Mouse (Mus musculus) stomach, postnatal 0 days (tissue): ENCODE data around the gene Lrrc49. TPM values are rescaled to one million over a fixed set of nuclear protein-coding genes. Genes with fewer than 3 reads are reported as not detected.

Experiments
- ATAC-seq: fragments of 200-750 bp; cut with Nextera tagmentation; 2 replicates; pipeline ENCODE4 v1.8.0; 2017; ENCODE audit not compliant: low FRiP score, low TSS enrichment
- DNase-seq: peaks from one replicate; pipeline ENCODE4 v3.0.0-alpha.2; 2016; ENCODE audit warnings: low spot score
- H3K27ac ChIP-seq: fragments of 300-500 bp; sonication (generic); replicated peaks from 2 replicates; pipeline ENCODE4 v1.5.1; 2014; ENCODE audit warnings: mild to moderate bottlenecking, control low read depth
- H3K27me3 ChIP-seq: fragments of 300-500 bp; sonication (generic); 2 replicates; pipeline ENCODE4 v1.6.1; 2014; ENCODE audit warnings: low read length; ENCODE audit not compliant: control insufficient read depth, insufficient read depth
- H3K36me3 ChIP-seq: fragments of 300-500 bp; sonication (generic); 2 replicates; pipeline ENCODE4 v1.6.1; 2014; ENCODE audit warnings: low read length, mixed read lengths; ENCODE audit not compliant: control insufficient read depth, insufficient read depth
- H3K4me1 ChIP-seq: fragments of 300-500 bp; sonication (generic); replicated peaks from 2 replicates; pipeline ENCODE4 v1.6.1; 2014; ENCODE audit warnings: antibody characterized with exemption; ENCODE audit not compliant: control insufficient read depth, insufficient read depth
- H3K4me2 ChIP-seq: fragments of 300-500 bp; sonication (generic); replicated peaks from 2 replicates; pipeline ENCODE4 v1.6.1; 2014; ENCODE audit warnings: low read depth, mild to moderate bottlenecking, control low read depth, moderate library complexity
- H3K4me3 ChIP-seq: fragments of 300-500 bp; sonication (generic); 2 replicates; pipeline ENCODE4 v1.5.1; 2014; ENCODE audit warnings: low read depth, low read length, control low read depth
- H3K9ac ChIP-seq: fragments of 300-500 bp; sonication (generic); 2 replicates; pipeline ENCODE4 v1.6.1; 2014; ENCODE audit warnings: mild to moderate bottlenecking, low read length, control low read depth, mixed read lengths
- H3K9me3 ChIP-seq: fragments of 300-500 bp; sonication (generic); 2 replicates; pipeline ENCODE4 v1.6.1; 2016; ENCODE audit warnings: low read length; ENCODE audit not compliant: control insufficient read depth
- CTCF ChIP-seq: IDR thresholded peaks from 2 replicates; pipeline ENCODE4 v1.5.1; 2016; ENCODE audit warnings: antibody characterized with exemption, low read depth, mild to moderate bottlenecking, moderate library complexity
- EP300 ChIP-seq: optimal IDR thresholded peaks from 2 replicates; pipeline ENCODE3; 2016; ENCODE audit warnings: antibody characterized with exemption
- WGBS: fragments of 180-500 bp; shearing (Covaris S2); extraction: QIAGEN DNeasy Blood & Tissue Kit; methylation state at CpG from one replicate; pipeline ENCODE4 v1.1.7; 2014; 5-methylcytosine and 5-hydroxymethylcytosine counted together
- polyA plus RNA-seq: library from polyadenylated mRNA; unstranded; fragments of >200 nt; fragmentation: Nextera tagmentation; extraction: Ambion mirVana; gene quantifications from 2 replicates; pipeline ENCODE4 v1.2.1, GENCODE M21; 2015

Gene Lrrc49
- polyA plus RNA-seq, 1 experiment from 2014 or later = 10.5 TPM

- Histone ChIP-seq H3K4me2 (peak overlapping the region; percentile 60), H3K36me3 (no peaks in the 10 kb centered on the region), H3K27ac (peak overlapping the region; percentile 74), H3K4me1 (no peaks in the 10 kb centered on the region), H3K9me3 (no peaks in the 10 kb centered on the region), H3K27me3 (no peaks in the 10 kb centered on the region), H3K4me3 (peak overlapping the region; percentile 57), H3K9ac (peak overlapping the region; percentile 55)
- peak; percentile 9 for TF ChIP-seq EP300
- peak; percentile 69 for TF ChIP-seq CTCF
- under 1% methylated on average over 7 of the region's 7 CpGs for WGBS
- ATAC-seq (peak; percentile 43; the same call in 1 of the 2 replicates), DNase-seq (no peak)
These were observed 543 bp downstream of the Lrrc49 start for GRCm38 (mm10) chr9:60687415-60687814.

- 88% methylated on average over 4 of the region's 4 CpGs for WGBS
- Histone ChIP-seq H3K4me1 (no peaks in the 10 kb centered on the region), H3K4me2 (no peak overlapping the region), H3K27me3 (no peaks in the 10 kb centered on the region), H3K36me3 (no peaks in the 10 kb centered on the region), H3K4me3 (no peak overlapping the region), H3K9ac (no peak overlapping the region), H3K9me3 (no peaks in the 10 kb centered on the region), H3K27ac (no peak overlapping the region)
- TF ChIP-seq EP300 (no peak), CTCF (no peak)
- ATAC-seq = no peak
- no peak for DNase-seq
These were observed 5.2 kb downstream of the Lrrc49 start for GRCm38 (mm10) chr9:60682753-60683152.

- ATAC-seq (no peak), DNase-seq (no peak)
- no peaks in the 10 kb centered on the region for H3K36me3 ChIP-seq
- no peak overlapping the region for H3K4me2 ChIP-seq
- no peaks in the 10 kb centered on the region for H3K4me1 ChIP-seq
- no peak overlapping the region for H3K27ac ChIP-seq
- no peaks in the 10 kb centered on the region for H3K27me3 ChIP-seq
- 90% methylated on average over 3 of the region's 3 CpGs for WGBS
- no peak overlapping the region for H3K4me3 ChIP-seq
- H3K9me3 ChIP-seq = no peaks in the 10 kb centered on the region
- no peak overlapping the region for H3K9ac ChIP-seq
- TF ChIP-seq CTCF (peak; percentile 42), EP300 (no peak)
These were observed 7.0 kb downstream of the Lrrc49 start for GRCm38 (mm10) chr9:60681005-60681404.

GRCm38 (mm10) chr9:60678913-60679312, 9.0 kb downstream of the Lrrc49 start:
- Histone ChIP-seq H3K36me3 (no peaks in the 10 kb centered on the region), H3K4me3 (no peak overlapping the region), H3K27ac (no peak overlapping the region), H3K4me2 (no peak overlapping the region), H3K4me1 (no peaks in the 10 kb centered on the region), H3K27me3 (no peaks in the 10 kb centered on the region), H3K9me3 (no peaks in the 10 kb centered on the region), H3K9ac (no peak overlapping the region)
- no peak for ATAC-seq
- no peak for DNase-seq
- TF ChIP-seq EP300 (no peak), CTCF (no peak)
- WGBS = 56% methylated on average over 5 of the region's 5 CpGs

GRCm38 (mm10) chr9:60676429-60676828, 11.5 kb downstream of the Lrrc49 start:
- 94% methylated on average over 4 of the region's 4 CpGs for WGBS
- H3K4me3 ChIP-seq = no peak overlapping the region
- H3K4me2 ChIP-seq = no peak overlapping the region
- TF ChIP-seq EP300 (no peak), CTCF (no peak)
- H3K9ac ChIP-seq = no peak overlapping the region
- no peaks in the 10 kb centered on the region for H3K36me3 ChIP-seq
- no peaks in the 10 kb centered on the region for H3K27me3 ChIP-seq
- no peak overlapping the region for H3K27ac ChIP-seq
- DNase-seq (no peak), ATAC-seq (no peak)
- no peaks in the 10 kb centered on the region for H3K9me3 ChIP-seq
- no peaks in the 10 kb centered on the region for H3K4me1 ChIP-seq

- Histone ChIP-seq H3K9me3 (no peaks in the 10 kb centered on the region), H3K9ac (no peak overlapping the region), H3K4me1 (no peaks in the 10 kb centered on the region), H3K27ac (no peak overlapping the region), H3K36me3 (no peaks in the 10 kb centered on the region), H3K4me2 (no peak overlapping the region), H3K4me3 (no peak overlapping the region), H3K27me3 (no peaks in the 10 kb centered on the region)
- ATAC-seq = no peak
- DNase-seq = no peak
- TF ChIP-seq EP300 (no peak), CTCF (peak; percentile 62)
These were observed 13.2 kb downstream of the Lrrc49 start for GRCm38 (mm10) chr9:60674780-60675179.
